Mouse (Mus musculus) forebrain, embryonic 14.5 days (tissue): Measurements from ENCODE around the gene Elf2. TPM values are rescaled to one million over a fixed set of nuclear protein-coding genes. Genes with fewer than 3 reads are reported as not detected.

ENCODE experiments used
- ATAC-seq: fragments of 200-750 bp; cut with Nextera tagmentation; 2 replicates; pipeline ENCODE4 v1.8.0; 2017; ENCODE audit warnings: mild to moderate bottlenecking, moderate library complexity
- DNase-seq: peaks from one replicate; pipeline ENCODE4 v3.0.0-alpha.2; 2015; ENCODE audit warnings: low spot score
- H3K27ac ChIP-seq: fragments of 300-500 bp; sonication (generic); 2 replicates; pipeline ENCODE4 v1.5.1; 2014; ENCODE audit warnings: low read depth, mild to moderate bottlenecking, control low read depth, low read length, moderate library complexity
- H3K27me3 ChIP-seq: fragments of 300-500 bp; sonication (generic); replicated peaks from 2 replicates; pipeline ENCODE4 v1.6.1; 2014; ENCODE audit warnings: low read length, control low read depth, mixed read lengths; ENCODE audit not compliant: control insufficient read depth, insufficient read depth
- H3K36me3 ChIP-seq: fragments of 300-500 bp; sonication (generic); 2 replicates; pipeline ENCODE4 v1.6.1; 2014; ENCODE audit warnings: low read length, control low read depth; ENCODE audit not compliant: control insufficient read depth, insufficient read depth
- H3K4me1 ChIP-seq: fragments of 300-500 bp; sonication (generic); 2 replicates; pipeline ENCODE4 v1.6.1; 2014; ENCODE audit warnings: antibody characterized with exemption, low read length, control low read depth; ENCODE audit not compliant: control insufficient read depth, insufficient read depth
- H3K4me2 ChIP-seq: fragments of 300-500 bp; sonication (generic); 2 replicates; pipeline ENCODE4 v1.6.1; 2014; ENCODE audit warnings: mild to moderate bottlenecking, control low read depth, low read length
- H3K4me3 ChIP-seq: fragments of 300-500 bp; sonication (generic); 2 replicates; pipeline ENCODE4 v1.5.1; 2014; ENCODE audit warnings: low read depth, low read length, control low read depth
- H3K9ac ChIP-seq: fragments of 300-500 bp; sonication (generic); 2 replicates; pipeline ENCODE4 v1.6.1; 2014; ENCODE audit warnings: mild to moderate bottlenecking, low read length, control low read depth, moderate library complexity
- H3K9me3 ChIP-seq: fragments of 300-500 bp; sonication (generic); replicated peaks from 2 replicates; pipeline ENCODE4 v1.6.1; 2016; ENCODE audit warnings: low read length, control low read depth, mixed read lengths; ENCODE audit not compliant: control insufficient read depth
- WGBS: fragments of 180-500 bp; shearing (Covaris S2); extraction: QIAGEN DNeasy Blood & Tissue Kit; methylation state at CpG from one replicate; pipeline ENCODE4 v1.1.7; 2014; 5-methylcytosine and 5-hydroxymethylcytosine counted together
- polyA plus RNA-seq: library from polyadenylated mRNA; unstranded; fragments of >200 nt; fragmentation: Nextera tagmentation; extraction: Ambion mirVana; gene quantifications from 2 replicates; pipeline ENCODE4 v1.2.1, GENCODE M21; 2014

The Elf2 gene
- polyA plus RNA-seq, 1 experiment from 2014 or later, result 49.9 TPM

DNA sequence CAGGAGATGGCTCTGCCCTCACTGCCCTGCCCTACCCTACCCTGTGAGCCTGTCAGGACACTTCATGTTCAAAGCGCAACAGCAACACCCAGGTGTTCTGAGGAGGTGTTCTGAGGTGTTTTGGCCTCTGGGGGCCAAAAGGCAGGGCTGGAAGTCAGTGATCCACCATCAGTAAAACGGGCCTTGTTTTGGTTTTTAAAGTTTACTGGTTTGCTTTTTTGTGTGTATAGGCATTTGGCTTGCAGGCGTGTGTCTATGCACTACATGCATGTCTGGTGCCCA lies 38.1 kb upstream of the Elf2 start:
- WGBS, result 83% methylated on average over 3 of the region's 3 CpGs
- Histone ChIP-seq H3K9me3 (no peaks in the 10 kb centered on the region), H3K4me2 (no peak overlapping the region; the same call in 1 of the 2 replicates), H3K9ac (no peak overlapping the region), H3K4me3 (no peak overlapping the region), H3K27me3 (no peaks in the 10 kb centered on the region), H3K36me3 (no peaks in the 10 kb centered on the region), H3K4me1 (no peaks in the 10 kb centered on the region), H3K27ac (no peak overlapping the region)
- ATAC-seq (no peak), DNase-seq (no peak)

DNA sequence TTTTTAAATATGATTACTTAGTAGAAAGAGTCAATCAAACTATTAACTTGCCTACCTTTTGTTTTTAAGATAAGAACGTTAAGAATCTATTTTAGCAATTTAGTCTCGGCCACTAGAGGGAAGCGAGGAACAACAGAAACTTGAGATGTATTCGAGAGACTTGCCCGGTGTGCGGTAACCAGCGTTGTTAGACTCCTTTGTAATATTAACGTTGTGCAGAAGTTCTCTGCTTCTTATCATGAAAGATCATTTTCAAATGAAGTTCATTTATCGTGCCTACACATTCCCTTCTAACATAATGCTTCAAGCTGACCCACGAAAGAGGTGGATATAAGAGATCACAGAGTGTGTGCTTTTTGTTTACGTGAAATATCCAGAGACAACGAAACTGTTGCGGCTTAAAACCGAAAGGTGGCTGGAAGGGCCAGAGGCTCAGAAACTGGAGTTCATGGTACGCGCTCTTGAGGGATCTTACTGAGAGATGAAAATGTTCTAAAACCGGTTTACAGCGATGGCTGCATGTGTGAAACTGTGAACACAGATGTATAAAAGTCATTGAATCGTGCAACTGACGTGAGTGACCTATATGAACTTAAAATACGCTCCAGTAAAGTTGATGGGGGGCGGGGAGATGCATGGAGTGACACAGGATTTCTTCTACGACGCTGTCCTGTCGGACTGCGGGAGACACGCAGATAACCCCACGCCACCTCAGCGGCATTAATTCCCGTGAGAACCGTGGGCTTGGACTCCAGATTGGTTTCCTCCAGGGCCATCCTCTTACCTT lies 37.6 kb upstream of the Elf2 start:
- Histone ChIP-seq H3K27me3 (no peaks in the 10 kb centered on the region), H3K9ac (no peak overlapping the region; the same call in 1 of the 2 replicates), H3K36me3 (no peaks in the 10 kb centered on the region), H3K9me3 (no peaks in the 10 kb centered on the region), H3K27ac (no peak overlapping the region), H3K4me3 (peak overlapping the region; percentile 13; the same call in 1 of the 2 replicates), H3K4me2 (peak overlapping the region; percentile 43), H3K4me1 (no peaks in the 10 kb centered on the region)
- WGBS, result 49% methylated on average over 31 of the region's 31 CpGs
- ATAC-seq, result no peak
- peak; percentile 72 for DNase-seq

DNA sequence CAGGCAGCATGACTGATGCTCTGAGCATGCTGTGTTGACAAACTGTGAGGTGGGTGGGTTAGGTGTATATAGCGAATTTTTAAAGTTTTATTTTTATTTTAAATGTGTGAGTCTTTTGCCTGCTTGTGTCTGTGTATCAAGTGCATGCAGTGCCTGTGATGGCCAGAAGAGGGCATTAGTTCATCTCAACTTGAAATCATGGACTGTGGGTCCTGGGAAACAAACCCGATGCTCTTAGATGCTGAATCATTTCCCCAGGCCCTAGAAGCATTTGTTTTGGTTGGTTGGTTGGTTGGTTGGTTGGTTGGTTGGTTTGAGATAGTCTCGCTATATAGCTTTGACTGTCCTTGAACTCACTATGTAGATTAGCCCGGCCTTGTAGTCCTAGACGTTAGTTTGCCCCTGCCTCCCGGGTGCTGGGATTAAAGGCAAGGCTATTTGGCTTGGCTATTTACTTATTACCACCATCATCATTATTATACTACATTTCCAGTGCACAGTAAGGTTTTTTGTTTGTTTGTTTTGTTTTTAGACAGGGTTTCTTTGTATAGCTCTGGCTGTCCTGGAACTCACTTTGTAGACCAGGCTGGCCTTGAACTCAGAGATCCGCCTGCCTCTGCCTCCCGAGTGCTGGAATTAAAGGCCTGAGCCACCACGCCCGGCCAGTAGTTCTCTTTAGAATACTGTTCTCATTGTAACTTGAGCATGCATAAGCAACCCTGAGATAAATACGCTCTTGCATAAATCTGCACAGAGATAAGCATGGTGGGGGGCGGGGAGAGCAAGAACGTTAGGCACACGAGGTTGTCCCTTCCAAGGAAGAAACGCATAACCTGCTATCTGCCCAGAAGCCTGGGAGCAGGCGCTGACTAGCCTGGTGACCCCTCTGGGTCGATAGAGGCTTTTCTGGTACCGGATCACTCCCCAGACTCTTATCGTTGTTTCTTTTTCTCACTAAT lies 35.1 kb upstream of the Elf2 start:
- H3K9ac ChIP-seq, result no peak overlapping the region
- no peak for ATAC-seq
- WGBS, result 88% methylated on average over 19 of the region's 19 CpGs

DNA sequence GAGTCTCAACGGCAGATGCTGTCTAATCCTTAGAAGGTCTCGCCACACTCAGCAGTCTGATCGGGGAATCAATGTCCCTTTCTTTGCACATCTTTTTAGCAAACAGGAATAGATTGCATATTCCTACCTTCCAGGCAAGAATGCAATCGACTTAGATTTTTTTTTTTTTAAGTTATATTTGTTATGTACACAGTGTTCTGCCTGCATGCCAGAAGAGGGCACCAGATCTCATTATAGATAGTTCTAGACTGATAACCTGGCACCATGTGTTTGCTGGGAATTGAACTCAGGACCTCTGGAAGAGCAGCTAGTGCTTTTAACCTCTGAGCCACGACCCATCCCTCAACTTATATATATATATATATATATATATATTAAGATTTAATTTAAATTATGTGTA lies 33.1 kb upstream of the Elf2 start:
- H3K4me2 ChIP-seq, result no peak overlapping the region
- WGBS, result 76% methylated on average over 5 of the region's 5 CpGs
- no peaks in the 10 kb centered on the region for H3K27me3 ChIP-seq
- H3K9ac ChIP-seq, result no peak overlapping the region
- H3K9me3 ChIP-seq, result no peaks in the 10 kb centered on the region
- DNase-seq (no peak), ATAC-seq (no peak)
- no peak overlapping the region for H3K27ac ChIP-seq
- H3K36me3 ChIP-seq, result no peaks in the 10 kb centered on the region
- no peak overlapping the region for H3K4me3 ChIP-seq
- H3K4me1 ChIP-seq, result no peaks in the 10 kb centered on the region

More for the DNA sequence above, 35.1 kb upstream of the Elf2 start:
- no peak overlapping the region for H3K4me2 ChIP-seq
- no peak for DNase-seq
- H3K4me3 ChIP-seq, result no peak overlapping the region
- no peak overlapping the region for H3K27ac ChIP-seq
- no peaks in the 10 kb centered on the region for H3K4me1 ChIP-seq
- no peaks in the 10 kb centered on the region for H3K9me3 ChIP-seq
- H3K27me3 ChIP-seq, result no peaks in the 10 kb centered on the region
- H3K36me3 ChIP-seq, result no peaks in the 10 kb centered on the region

DNA sequence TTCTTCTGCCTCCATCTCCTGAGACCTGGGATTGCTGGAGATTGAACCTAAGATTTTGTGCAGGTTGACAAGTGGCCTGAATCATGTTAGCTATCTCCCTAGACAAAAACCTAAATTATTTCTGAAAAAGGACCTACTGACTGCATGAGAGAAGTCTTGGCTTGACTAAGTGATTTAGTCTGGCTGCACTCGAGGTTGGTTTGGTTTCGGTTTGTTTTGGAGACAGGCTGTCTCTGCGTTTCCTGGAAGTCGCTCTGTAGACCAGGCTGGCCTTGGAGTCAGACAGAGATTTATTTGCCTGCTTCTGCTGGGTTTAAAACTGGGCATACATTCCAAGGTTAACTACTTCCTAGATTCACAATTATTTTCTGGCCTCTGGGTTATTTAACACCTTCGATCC lies 32.4 kb upstream of the Elf2 start:
- Histone ChIP-seq H3K4me2 (no peak overlapping the region), H3K27ac (no peak overlapping the region), H3K27me3 (no peaks in the 10 kb centered on the region), H3K9me3 (no peaks in the 10 kb centered on the region), H3K4me1 (no peaks in the 10 kb centered on the region), H3K4me3 (no peak overlapping the region), H3K9ac (no peak overlapping the region), H3K36me3 (no peaks in the 10 kb centered on the region)
- 86% methylated on average over 5 of the region's 5 CpGs for WGBS
- DNase-seq (no peak), ATAC-seq (no peak)

DNA sequence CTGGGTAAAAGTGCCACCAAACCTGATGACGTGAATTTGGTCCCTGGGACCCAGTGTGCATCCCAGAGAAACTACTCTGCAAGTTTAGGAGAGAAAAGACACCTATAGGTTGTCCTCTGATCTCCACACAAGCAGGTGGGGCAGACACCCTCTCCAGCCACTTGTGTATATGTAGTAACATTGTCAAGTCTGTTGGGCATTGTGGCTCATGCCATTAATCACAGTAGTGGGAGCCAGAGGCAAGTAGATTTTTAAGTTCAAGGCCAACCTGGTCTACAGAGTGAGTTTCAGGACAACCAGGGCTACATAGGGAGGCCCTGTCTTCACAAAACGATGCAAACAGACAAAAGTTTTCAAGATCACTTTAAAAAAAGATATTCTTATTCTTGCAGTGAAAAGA lies 31.4 kb upstream of the Elf2 start:
- no peaks in the 10 kb centered on the region for H3K27me3 ChIP-seq
- no peak overlapping the region for H3K4me2 ChIP-seq
- no peak overlapping the region for H3K9ac ChIP-seq
- WGBS, result 60% methylated on average over 2 of the region's 2 CpGs
- no peaks in the 10 kb centered on the region for H3K9me3 ChIP-seq
- H3K36me3 ChIP-seq, result no peaks in the 10 kb centered on the region
- H3K4me3 ChIP-seq, result no peak overlapping the region
- H3K27ac ChIP-seq, result no peak overlapping the region
- no peaks in the 10 kb centered on the region for H3K4me1 ChIP-seq
- no peak for DNase-seq
- ATAC-seq, result no peak

DNA sequence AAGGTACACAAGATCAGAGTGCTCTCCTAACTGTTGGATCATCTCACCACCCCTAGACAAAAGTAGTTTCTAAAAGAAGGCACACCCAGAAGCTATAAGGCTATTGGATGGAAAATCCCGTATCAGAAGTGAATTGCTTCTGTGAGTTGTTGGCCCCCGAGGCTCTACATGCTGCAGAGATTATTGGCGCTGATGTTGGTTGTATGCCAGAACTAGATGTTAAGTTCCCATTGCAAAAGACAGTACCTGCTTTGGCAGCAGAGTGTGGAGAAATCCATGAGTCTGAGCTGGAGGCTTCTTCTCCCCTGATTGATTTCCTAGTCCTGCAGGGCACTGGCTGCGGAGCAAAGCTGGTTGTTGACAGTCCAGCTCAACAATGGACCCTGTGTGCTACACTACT lies 27.5 kb upstream of the Elf2 start:
- peaks cover 5% of the 10 kb centered on the region; the same call in 1 of the 2 replicates for H3K4me1 ChIP-seq
- no peaks in the 10 kb centered on the region for H3K36me3 ChIP-seq
- ATAC-seq, result no peak
- 80% methylated on average over 4 of the region's 4 CpGs for WGBS
- no peaks in the 10 kb centered on the region for H3K9me3 ChIP-seq
- no peak for DNase-seq
- no peak overlapping the region for H3K4me3 ChIP-seq
- H3K27ac ChIP-seq, result no peak overlapping the region
- H3K9ac ChIP-seq, result no peak overlapping the region
- H3K4me2 ChIP-seq, result no peak overlapping the region
- H3K27me3 ChIP-seq, result no peaks in the 10 kb centered on the region

DNA sequence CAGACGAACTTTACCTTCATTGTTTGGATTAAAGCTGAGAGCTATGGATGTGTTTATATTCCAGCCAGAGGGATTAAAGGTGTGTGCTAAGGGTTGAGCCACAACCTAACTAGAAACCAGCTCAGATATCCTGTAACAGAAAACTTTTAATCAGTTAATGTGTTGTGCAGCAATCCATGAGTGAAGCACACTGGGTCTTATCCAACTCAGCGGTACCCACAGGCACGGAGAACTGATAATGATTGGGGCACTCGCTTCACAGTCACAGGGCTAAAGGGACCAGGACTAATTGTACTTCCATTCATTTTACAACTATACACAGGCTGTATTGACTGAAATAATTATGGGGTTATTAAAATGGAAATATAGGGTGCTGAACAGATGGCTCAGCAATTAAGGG lies 26.5 kb upstream of the Elf2 start:
- ATAC-seq, result no peak

DNA sequence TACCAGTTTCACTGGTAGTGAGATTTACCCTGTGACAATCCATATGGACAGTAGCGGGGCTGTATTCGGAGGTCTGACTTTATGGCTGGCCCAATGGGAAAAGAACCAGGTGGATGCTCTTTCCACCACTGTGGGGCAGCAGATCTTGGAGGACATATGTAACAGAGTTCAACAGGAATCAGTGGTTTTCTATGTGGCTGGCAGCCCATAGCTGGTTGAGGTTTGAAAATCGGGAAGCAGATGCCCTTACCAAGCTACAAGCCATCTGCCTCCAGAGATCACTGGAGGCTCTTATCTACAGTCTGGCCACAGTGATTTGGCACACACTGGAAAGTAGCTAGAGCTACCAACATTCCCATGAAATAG lies 25.0 kb upstream of the Elf2 start:
- DNase-seq, result no peak
- ATAC-seq, result no peak; the same call in 1 of the 2 replicates
- Histone ChIP-seq H3K27ac (no peak overlapping the region), H3K4me1 (peaks cover 5% of the 10 kb centered on the region; the same call in 1 of the 2 replicates), H3K27me3 (no peaks in the 10 kb centered on the region), H3K9ac (peak overlapping the region; percentile 59; the same call in 1 of the 2 replicates), H3K4me2 (peak overlapping the region; percentile 74), H3K36me3 (no peaks in the 10 kb centered on the region), H3K9me3 (no peaks in the 10 kb centered on the region), H3K4me3 (peak overlapping the region; percentile 32; the same call in 1 of the 2 replicates)
- WGBS, result 8% methylated on average over 3 of the region's 3 CpGs

More for the DNA sequence above, 26.5 kb upstream of the Elf2 start:
- Histone ChIP-seq H3K4me2 (no peak overlapping the region), H3K4me1 (peaks cover 5% of the 10 kb centered on the region; the same call in 1 of the 2 replicates), H3K36me3 (no peaks in the 10 kb centered on the region), H3K4me3 (no peak overlapping the region), H3K9me3 (no peaks in the 10 kb centered on the region), H3K27ac (no peak overlapping the region), H3K27me3 (no peaks in the 10 kb centered on the region), H3K9ac (no peak overlapping the region)
- 55% methylated on average over 4 of the region's 4 CpGs for WGBS
- no peak for DNase-seq
